Mouse (Mus musculus): ENCODE results near the gene Hccs. TPM values are rescaled to one million over a fixed set of nuclear protein-coding genes. Genes with fewer than 3 reads are reported as not detected.
"Not testable (repeated sequence)": the region's sequence is repeated elsewhere in the genome, so short reads cannot be mapped to it uniquely, and the experiment has no call there.

The Hccs gene
- total RNA-seq (2015; ENCODE audit: low replicate concordance) (7.2 and 12.2 TPM in 2 replicates), total RNA-seq (2017; ENCODE audit: low replicate concordance) (7.7 and 9.8 TPM in 2 replicates)

- peak; percentile 100 for ATAC-seq (replicated peaks; ENCODE audit: low FRiP score, poor library complexity, severe bottlenecking)
These were observed at the start of gene Hccs for GRCm38 (mm10) chrX:169319945-169320667. Gene Hccs, minus strand, starts transcription at chrX:169320372.

DNA sequence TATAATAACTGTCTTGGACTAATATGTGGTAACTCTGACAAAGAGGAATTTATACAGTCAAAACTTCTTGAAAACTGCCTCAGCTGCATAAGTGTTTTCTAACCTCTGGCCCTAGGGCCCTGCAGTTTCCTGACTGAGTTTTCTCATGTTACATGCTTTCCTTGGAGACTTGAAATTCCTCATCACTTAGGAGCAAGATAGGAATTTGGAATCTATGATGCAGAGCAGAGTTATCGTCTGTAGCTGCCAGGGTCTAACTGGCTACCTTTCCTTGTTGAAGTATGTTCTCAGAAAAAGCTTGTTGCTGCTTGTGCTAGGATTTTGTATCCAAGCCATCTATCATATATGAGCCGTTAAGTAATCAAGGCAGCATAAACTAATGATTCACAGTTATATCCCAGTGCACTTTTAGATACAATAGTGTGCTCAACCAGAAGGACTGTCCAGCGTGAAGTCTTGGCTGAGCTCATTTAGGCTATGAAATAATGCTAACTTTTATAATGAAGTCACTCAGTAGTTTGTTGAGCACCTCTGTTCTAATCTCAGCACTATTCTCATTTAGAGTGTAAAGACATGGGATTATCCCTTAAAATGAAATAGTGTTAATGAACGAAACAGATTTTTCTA lies 37.1 kb upstream of the Hccs start:
- ATAC-seq (replicated peaks; ENCODE audit: low FRiP score, poor library complexity, severe bottlenecking): no peak

- ATAC-seq (replicated peaks; ENCODE audit: low FRiP score, poor library complexity, severe bottlenecking): no peak
These were observed 18.0 kb upstream of the Hccs start for GRCm38 (mm10) chrX:169338213-169338612.

GRCm38 (mm10) chrX:169337559-169337958 lies 17.4 kb upstream of the Hccs start:
- ATAC-seq (replicated peaks; ENCODE audit: low FRiP score, poor library complexity, severe bottlenecking): no peak

DNA sequence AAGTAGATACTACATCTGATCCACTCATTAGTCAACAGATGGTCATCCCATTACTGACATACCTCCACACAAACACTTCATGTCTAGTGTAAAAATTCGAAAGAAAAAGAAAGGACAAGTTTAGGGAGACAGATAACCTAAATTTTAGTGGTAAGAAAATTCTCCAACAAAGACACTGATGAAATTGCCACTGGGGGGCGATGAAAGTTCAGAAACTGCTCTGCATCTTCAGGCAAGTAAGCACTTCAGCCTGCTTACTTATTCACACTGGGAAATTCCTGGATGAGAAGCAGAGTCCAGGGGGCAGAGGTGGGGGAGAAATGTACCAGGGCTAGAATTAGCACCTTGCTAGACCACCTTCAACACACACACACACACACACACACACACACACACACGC lies 12.1 kb upstream of the Hccs start:
- ATAC-seq (replicated peaks; ENCODE audit: low FRiP score, poor library complexity, severe bottlenecking): no peak

- ATAC-seq (replicated peaks; ENCODE audit: low FRiP score, poor library complexity, severe bottlenecking): no peak
These were observed 5.9 kb upstream of the Hccs start for GRCm38 (mm10) chrX:169325929-169326595.

- not testable (repeated sequence) for ATAC-seq (replicated peaks; ENCODE audit: low FRiP score, poor library complexity, severe bottlenecking)
These were observed 465 bp upstream of the Hccs start for GRCm38 (mm10) chrX:169320668-169321005.

DNA sequence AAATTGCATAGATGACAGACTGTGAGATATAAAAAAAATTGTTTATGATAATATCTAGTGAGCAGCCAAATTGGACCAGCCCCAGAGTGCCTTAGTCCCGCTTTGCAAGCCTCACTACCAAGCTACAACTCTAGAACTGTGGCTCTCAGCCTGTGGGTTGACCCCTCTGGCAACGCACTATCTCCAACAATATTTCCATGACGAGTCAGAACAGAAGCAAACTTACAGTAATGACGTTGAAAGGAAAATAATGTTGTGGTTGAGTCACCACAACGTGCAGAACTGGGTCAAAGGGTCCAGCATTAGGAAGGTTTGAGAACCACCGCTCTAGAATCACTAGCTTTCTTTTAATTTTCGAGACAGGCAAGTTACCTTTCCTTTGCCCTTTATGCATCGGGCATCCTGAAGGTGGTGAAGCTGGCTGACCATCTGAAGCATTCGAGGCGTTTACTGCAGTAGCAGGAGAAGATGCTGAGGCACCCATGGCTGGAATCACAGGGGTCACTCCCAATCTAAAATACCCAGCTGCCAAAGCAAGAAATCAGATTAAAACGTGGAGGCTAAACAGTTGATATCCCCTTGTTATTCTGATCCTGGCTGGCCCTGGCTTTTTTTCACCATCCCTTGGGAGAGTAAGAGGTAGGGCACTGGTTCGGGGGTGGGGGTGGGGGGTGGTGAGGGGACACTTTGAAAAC lies 959 bp downstream of the Hccs start:
- no peak for ATAC-seq (replicated peaks; ENCODE audit: low FRiP score, poor library complexity, severe bottlenecking)

- ATAC-seq (replicated peaks; ENCODE audit: low FRiP score, poor library complexity, severe bottlenecking): no peak
These were observed 11.6 kb downstream of the Hccs start for GRCm38 (mm10) chrX:169308559-169308958.

- ATAC-seq (replicated peaks; ENCODE audit: low FRiP score, poor library complexity, severe bottlenecking): no peak
These were observed 16.2 kb downstream of the Hccs start for GRCm38 (mm10) chrX:169303945-169304344.

GRCm38 (mm10) chrX:169302271-169303045 lies 17.7 kb downstream of the Hccs start:
- no peak for ATAC-seq (replicated peaks; ENCODE audit: low FRiP score, poor library complexity, severe bottlenecking)

DNA sequence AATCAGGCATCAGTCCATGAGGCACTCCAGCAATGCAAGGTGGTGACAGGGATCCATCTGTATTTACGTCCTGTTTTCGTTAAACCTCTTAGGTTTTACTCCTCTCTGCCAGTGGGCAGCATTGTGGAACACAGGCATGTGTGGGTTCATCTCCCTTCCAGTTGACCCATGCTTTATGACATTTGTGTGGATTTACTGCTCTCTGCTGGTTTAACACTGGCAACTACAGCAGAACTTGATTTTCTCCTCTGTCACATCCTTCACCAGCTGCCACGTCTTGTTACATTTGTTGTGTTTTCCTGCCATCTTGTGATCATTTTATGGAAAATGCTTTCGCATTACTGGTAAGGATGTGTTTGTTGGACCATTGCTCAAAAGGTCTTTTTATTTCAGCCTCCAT lies 20.6 kb downstream of the Hccs start:
- no peak for ATAC-seq (replicated peaks; ENCODE audit: low FRiP score, poor library complexity, severe bottlenecking)

DNA sequence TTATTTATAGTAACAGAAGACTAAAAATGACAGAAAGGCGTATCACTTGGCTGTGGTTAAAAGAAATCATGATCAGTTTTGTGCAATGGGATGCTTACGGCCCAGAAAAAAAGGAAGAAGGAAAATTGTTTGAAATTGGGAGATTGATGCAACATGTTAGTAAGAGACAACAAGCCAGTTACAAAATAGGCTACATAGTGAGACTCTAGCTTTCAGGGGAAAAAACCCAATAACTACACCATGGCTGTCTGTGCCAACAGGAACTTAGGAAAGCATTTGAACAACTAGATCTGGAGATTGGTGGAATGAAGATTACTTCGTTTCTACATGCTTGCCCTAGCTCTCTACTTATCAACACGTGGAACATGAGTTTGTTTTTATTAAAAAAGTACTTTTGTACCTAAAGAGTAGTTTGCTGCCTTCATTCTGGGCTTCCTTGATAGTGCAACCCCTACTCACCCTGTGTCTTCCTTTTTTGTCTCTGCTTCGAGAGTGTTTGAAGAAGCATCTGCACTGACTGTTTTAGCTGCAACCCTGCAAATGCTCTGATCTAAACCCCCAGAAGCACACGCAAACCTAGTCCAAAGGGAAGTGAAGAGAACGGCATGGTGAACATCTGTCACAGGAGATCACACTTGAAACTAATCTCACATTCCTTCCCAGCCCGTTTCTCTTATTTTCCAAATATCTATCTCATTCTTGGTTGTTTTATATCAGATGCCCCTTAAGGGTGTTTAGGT lies 56.6 kb downstream of the Hccs start:
- ATAC-seq (replicated peaks; ENCODE audit: low FRiP score, poor library complexity, severe bottlenecking): no peak

DNA sequence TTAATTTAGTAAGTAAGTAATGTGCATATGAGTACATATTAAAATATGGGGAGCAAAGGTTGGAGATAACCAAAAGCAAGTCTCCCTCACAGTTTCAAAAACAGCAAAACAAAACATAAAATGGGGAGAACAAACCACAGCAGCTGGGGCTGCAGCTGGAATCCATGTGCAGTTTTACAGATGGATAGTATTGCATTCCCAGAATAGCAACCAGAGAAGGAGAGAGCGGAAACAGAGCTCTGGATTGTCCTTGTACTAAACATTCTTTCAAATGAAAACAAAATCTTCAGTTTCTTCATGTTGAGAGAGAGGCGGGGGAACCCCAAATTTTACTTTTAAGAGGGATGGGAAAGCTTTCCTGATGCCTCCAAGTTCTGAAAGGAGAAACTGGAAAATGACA lies 58.0 kb downstream of the Hccs start:
- no peak for ATAC-seq (replicated peaks; ENCODE audit: low FRiP score, poor library complexity, severe bottlenecking)

GRCm38 (mm10) chrX:169261034-169261433 lies 59.1 kb downstream of the Hccs start:
- no peak for ATAC-seq (replicated peaks; ENCODE audit: low FRiP score, poor library complexity, severe bottlenecking)

GRCm38 (mm10) chrX:169256741-169257140 lies 63.4 kb downstream of the Hccs start:
- ATAC-seq (replicated peaks; ENCODE audit: low FRiP score, poor library complexity, severe bottlenecking): no peak

GRCm38 (mm10) chrX:169255915-169256314 lies 64.3 kb downstream of the Hccs start:
- no peak for ATAC-seq (replicated peaks; ENCODE audit: low FRiP score, poor library complexity, severe bottlenecking)

GRCm38 (mm10) chrX:169222357-169223062 lies 97.7 kb downstream of the Hccs start:
- ATAC-seq (replicated peaks; ENCODE audit: low FRiP score, poor library complexity, severe bottlenecking): no peak

All from erythroid progenitor cell, adult 5-6 weeks (primary cell).